Mouse (Mus musculus) erythroblast, embryonic 14.5 days (primary cell): ENCODE data around the gene Map7. TPM values are rescaled to one million over a fixed set of nuclear protein-coding genes. Genes with fewer than 3 reads are reported as not detected.

Source experiments
- H3K27me3 ChIP-seq: 2 replicates; pipeline ENCODE4 v1.6.1; 2012; ENCODE audit warnings: inconsistent platforms; ENCODE audit not compliant: control insufficient read depth
- H3K36me3 ChIP-seq: 2 replicates; pipeline ENCODE4 v1.6.1; 2012; ENCODE audit warnings: mild to moderate bottlenecking, inconsistent platforms; ENCODE audit not compliant: control insufficient read depth
- H3K4me1 ChIP-seq: 2 replicates; pipeline ENCODE4 v1.6.1; 2012; ENCODE audit warnings: inconsistent platforms; ENCODE audit not compliant: control insufficient read depth
- H3K4me3 ChIP-seq: replicated peaks from 2 replicates; pipeline ENCODE3; 2012; ENCODE audit warnings: moderate library complexity, mild to moderate bottlenecking, inconsistent platforms
- H3K9me3 ChIP-seq: 2 replicates; pipeline ENCODE4 v1.6.1; 2012; ENCODE audit warnings: low read length, inconsistent platforms, mixed read lengths; ENCODE audit not compliant: control insufficient read depth
- GATA1 ChIP-seq: IDR thresholded peaks from 2 replicates; pipeline ENCODE4 v1.6.1; 2012; ENCODE audit warnings: low read length, inconsistent platforms, mixed read lengths
- TAL1 ChIP-seq: IDR thresholded peaks from 3 replicates; pipeline ENCODE4 v1.6.1; 2012; ENCODE audit warnings: low read length, inconsistent platforms, mixed read lengths
- polyA plus RNA-seq: library from polyadenylated mRNA; stranded (reverse); fragments of >175 nt; gene quantifications from 2 replicates; pipeline ENCODE4 v1.2.3, GENCODE M21; 2012

Map7 gene
- polyA plus RNA-seq, 1 experiment = 0.11 TPM

GRCm38 (mm10) chr10:20178807-20179605, 30.7 kb downstream of the Map7 start:
- H3K36me3 ChIP-seq = no peaks in the 10 kb centered on the region
- TF ChIP-seq TAL1 = no peak
- no peak for TF ChIP-seq GATA1
- peaks cover 23% of the 10 kb centered on the region for H3K4me1 ChIP-seq
- no peaks in the 10 kb centered on the region for H3K27me3 ChIP-seq
- H3K4me3 ChIP-seq = no peak overlapping the region
- H3K9me3 ChIP-seq = no peaks in the 10 kb centered on the region

- TF ChIP-seq GATA1 = no peak
- TF ChIP-seq TAL1 = no peak
- Histone ChIP-seq H3K4me3 (no peak overlapping the region), H3K9me3 (no peaks in the 10 kb centered on the region), H3K27me3 (no peaks in the 10 kb centered on the region), H3K36me3 (no peaks in the 10 kb centered on the region), H3K4me1 (peaks cover 26% of the 10 kb centered on the region)
These were observed 32.9 kb downstream of the Map7 start for GRCm38 (mm10) chr10:20181198-20181597.

GRCm38 (mm10) chr10:20181680-20182399, 33.6 kb downstream of the Map7 start:
- Histone ChIP-seq H3K9me3 (no peaks in the 10 kb centered on the region), H3K27me3 (no peaks in the 10 kb centered on the region), H3K36me3 (no peaks in the 10 kb centered on the region), H3K4me3 (no peak overlapping the region), H3K4me1 (peaks cover 30% of the 10 kb centered on the region)
- no peak for TF ChIP-seq TAL1
- TF ChIP-seq GATA1 = no peak

GRCm38 (mm10) chr10:20184326-20184725, 36.1 kb downstream of the Map7 start:
- Histone ChIP-seq H3K27me3 (no peaks in the 10 kb centered on the region), H3K4me1 (peaks cover 26% of the 10 kb centered on the region), H3K36me3 (no peaks in the 10 kb centered on the region), H3K4me3 (no peak overlapping the region), H3K9me3 (no peaks in the 10 kb centered on the region)
- TF ChIP-seq TAL1 (no peak), GATA1 (no peak)

- peaks cover 32% of the 10 kb centered on the region for H3K4me1 ChIP-seq
- no peaks in the 10 kb centered on the region for H3K36me3 ChIP-seq
- TF ChIP-seq TAL1 = no peak
- TF ChIP-seq GATA1 = no peak
- H3K9me3 ChIP-seq = no peaks in the 10 kb centered on the region
- H3K4me3 ChIP-seq = no peak overlapping the region
- no peaks in the 10 kb centered on the region for H3K27me3 ChIP-seq
These were observed 37.0 kb downstream of the Map7 start for GRCm38 (mm10) chr10:20185264-20185663.

GRCm38 (mm10) chr10:20185806-20186205, 37.5 kb downstream of the Map7 start:
- H3K4me3 ChIP-seq = no peak overlapping the region
- no peaks in the 10 kb centered on the region for H3K9me3 ChIP-seq
- H3K4me1 ChIP-seq = peaks cover 33% of the 10 kb centered on the region
- TF ChIP-seq GATA1 (no peak), TAL1 (no peak)
- no peaks in the 10 kb centered on the region for H3K36me3 ChIP-seq
- H3K27me3 ChIP-seq = no peaks in the 10 kb centered on the region

- no peaks in the 10 kb centered on the region for H3K9me3 ChIP-seq
- peaks cover 25% of the 10 kb centered on the region for H3K4me1 ChIP-seq
- no peak for TF ChIP-seq GATA1
- TF ChIP-seq TAL1 = no peak
- no peaks in the 10 kb centered on the region for H3K36me3 ChIP-seq
- no peak overlapping the region for H3K4me3 ChIP-seq
- no peaks in the 10 kb centered on the region for H3K27me3 ChIP-seq
These were observed 38.6 kb downstream of the Map7 start for GRCm38 (mm10) chr10:20186800-20187273.

GRCm38 (mm10) chr10:20190139-20190747, 42.0 kb downstream of the Map7 start:
- TF ChIP-seq TAL1 (no peak), GATA1 (no peak)
- no peaks in the 10 kb centered on the region for H3K9me3 ChIP-seq

More at GRCm38 (mm10) chr10:20190139-20190747, 42.0 kb downstream of the Map7 start:
- Histone ChIP-seq H3K4me3 (no peak overlapping the region), H3K36me3 (no peaks in the 10 kb centered on the region), H3K4me1 (peaks cover 32% of the 10 kb centered on the region), H3K27me3 (no peaks in the 10 kb centered on the region)
